Mouse (Mus musculus) right cerebral cortex, adult 18-20 months (tissue): Measurements from ENCODE around the gene Dync2li1.

Experiments used
- DNase-seq: peaks from one replicate; pipeline ENCODE4 v3.0.0; 2022; ENCODE audit warnings: mixed read lengths

Gene Dync2li1

GRCm38 (mm10) chr17:84688834-84689233 is 62.5 kb downstream of the Dync2li1 start:
- DNase-seq, result no peak

DNA sequence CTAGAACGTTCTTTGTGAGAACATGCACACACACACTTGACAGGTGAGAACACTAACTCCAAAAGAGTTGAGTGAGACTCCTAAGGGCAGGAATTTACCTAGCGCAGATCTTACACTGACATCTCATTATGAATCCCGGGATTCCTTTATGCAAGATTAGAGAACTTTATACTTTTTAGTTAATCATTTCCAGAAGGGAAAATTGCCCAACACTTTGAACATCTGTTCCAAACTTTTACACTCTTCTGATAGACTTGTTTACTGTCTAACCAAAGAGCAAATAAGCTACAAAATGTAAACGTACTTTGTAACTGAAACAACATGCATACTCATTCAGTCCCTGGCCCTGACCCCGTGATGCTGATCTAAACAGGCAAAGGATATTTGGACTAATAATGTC is 63.0 kb downstream of the Dync2li1 start:
- DNase-seq, result no peak

DNA sequence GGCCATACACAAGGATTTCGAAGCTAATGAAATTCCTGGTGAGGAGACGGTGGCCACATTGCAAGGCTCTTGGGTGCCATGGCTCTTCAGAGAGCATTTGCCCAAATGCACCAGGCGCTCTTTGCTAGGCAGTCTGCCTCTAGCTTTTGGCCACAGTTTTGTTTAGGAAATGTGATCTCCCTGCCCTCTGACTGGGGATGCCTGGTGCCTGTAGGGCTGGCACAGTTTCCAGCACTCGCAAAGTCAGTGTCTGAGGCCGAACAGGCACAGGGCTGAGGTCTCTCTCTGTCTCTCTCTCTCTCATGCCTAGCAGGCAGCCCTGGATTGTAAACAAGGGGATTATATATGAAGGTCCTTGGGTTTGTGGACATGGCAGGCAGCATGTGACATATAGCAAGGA is 63.8 kb downstream of the Dync2li1 start:
- DNase-seq, result no peak

DNA sequence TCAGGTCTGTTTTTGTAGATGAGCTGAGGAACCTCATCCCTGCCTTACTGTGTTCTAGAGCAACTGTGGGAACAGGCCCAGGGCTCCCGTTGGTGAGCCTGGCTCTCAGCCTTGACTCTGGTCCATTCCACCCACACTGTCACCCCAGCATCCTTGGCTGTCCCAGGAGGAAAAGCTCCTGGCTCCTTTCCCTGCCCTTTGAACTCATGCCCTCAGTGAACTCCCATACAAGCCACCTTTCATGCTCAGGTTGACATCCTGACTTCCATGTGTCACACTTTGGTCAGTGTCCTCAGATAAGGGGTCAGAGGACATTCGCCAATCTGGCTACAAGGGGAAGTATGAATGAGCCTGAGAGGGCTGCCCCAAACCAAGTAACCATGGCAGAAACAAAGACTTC is 67.4 kb downstream of the Dync2li1 start:
- no peak for DNase-seq

- DNase-seq, result no peak
Measured at GRCm38 (mm10) chr17:84696537-84696936, 70.2 kb downstream of the Dync2li1 start.

DNA sequence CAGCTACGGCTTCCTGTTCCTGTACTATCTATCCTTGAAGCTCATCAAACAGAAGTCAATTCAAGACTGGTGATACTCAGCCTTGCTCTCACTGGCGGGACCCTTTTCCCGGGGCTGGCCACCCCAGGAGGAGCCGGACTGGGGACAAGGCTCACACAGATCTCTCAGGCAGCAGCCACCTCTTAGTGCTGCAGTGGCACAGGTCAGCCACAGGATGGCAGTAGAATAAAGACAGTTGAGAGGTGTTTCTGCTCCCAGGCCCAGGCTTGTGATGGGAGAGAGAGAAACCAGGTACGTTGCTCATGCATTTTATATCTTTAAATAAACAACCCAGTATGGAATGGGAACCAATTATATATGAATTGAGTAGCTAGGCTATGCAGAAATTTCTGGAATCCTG is 72.4 kb downstream of the Dync2li1 start:
- DNase-seq, result peak; percentile 69
